Mouse (Mus musculus): ENCODE results near the gene Kcnj12.

GRCm38 (mm10) chr11:61056871-61057270 is 34.5 kb downstream of the Kcnj12 start:
- TF ChIP-seq TCF12 (IDR thresholded peaks at IDR 0.05; ENCODE audit: low read depth, low read length) (no peak), POLR2A (IDR thresholded peaks at IDR 0.05; ENCODE audit: low read depth, low read length) (no peak), MAX (IDR thresholded peaks at IDR 0.05; ENCODE audit: low read length) (no peak), CTCF (conservative IDR thresholded peaks at IDR 0.05 in 1 of 2, IDR thresholded peaks at IDR 0.05 in 1 of 2; ENCODE audit: low read depth in 2 of 2, low read length in 2 of 2) (no peak), JUN (IDR thresholded peaks at IDR 0.05; ENCODE audit: insufficient read depth, low read depth, low read length) (no peak), RCOR1 (conservative IDR thresholded peaks at IDR 0.05; ENCODE audit: low read depth, low read length) (no peak)
